ENCODE assay signal across 1 mouse cellular context in the genomic region with DNA sequence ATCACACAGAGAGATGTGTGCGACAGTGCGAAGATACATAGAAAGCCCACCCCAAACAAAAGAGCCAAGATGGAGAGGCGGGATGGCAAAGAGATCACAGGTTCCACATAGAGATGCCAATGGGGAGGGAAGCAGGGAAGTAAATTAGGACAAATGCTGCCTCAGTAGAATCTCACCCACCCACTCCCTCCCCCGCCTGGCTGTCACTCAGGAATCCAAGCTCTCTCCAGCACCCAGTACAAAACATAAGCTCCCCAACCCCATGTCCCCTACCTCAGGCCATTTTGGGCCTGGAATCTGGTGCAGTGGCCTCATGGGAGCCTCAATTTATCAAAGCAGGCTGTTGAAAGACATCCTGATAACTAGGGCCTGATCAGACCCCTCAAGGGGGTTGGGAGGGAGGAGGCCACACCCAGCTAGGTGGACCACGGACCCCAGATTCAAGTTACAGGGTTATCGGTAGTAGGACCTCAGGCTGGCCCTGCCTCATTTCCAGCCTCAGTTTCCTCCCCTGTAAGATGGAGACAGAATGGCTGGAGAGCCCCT.
TF ChIP-seq lines count a peak whose summit lies in the region.

No protein-coding gene starts in this region.

TF ChIP-seq in CH12.LX, 34 proteins besides CTCF, POLR2A, EP300 and RAD21 (continued from another document):
- TF ChIP-seq TCF12 (IDR thresholded peaks at IDR 0.05; ENCODE audit: low read depth, low read length): no peak
- TF ChIP-seq TBP (conservative IDR thresholded peaks at IDR 0.05; ENCODE audit: low read depth, low read length): no peak
- TF ChIP-seq CHD2 (IDR thresholded peaks at IDR 0.05; ENCODE audit: low read length): no peak
- no peak for TF ChIP-seq USF1 (IDR thresholded peaks at IDR 0.05; ENCODE audit: low read depth, low read length)
